Mouse (Mus musculus): ENCODE measurements around the gene Scn11a.

- no peak for TF ChIP-seq TAL1 (conservative IDR thresholded peaks at IDR 0.05; ENCODE audit: low read depth, low read length)
- no peak for TF ChIP-seq CTCF (IDR thresholded peaks at IDR 0.05; ENCODE audit: low read depth, low read length)
- TF ChIP-seq GATA1 (IDR thresholded peaks at IDR 0.05; ENCODE audit: borderline replicate concordance, low read length), result no peak
Observed at GRCm38 (mm10) chr9:119760226-119760625, 65.0 kb downstream of the Scn11a start.
